Mouse (Mus musculus): ENCODE data around the gene Lipt1. TPM values are rescaled to one million over a fixed set of nuclear protein-coding genes. Genes with fewer than 3 reads are reported as not detected.

The Lipt1 gene
- polyA plus RNA-seq, 1 experiment: not detected

GRCm38 (mm10) chr1:37889206-37889605, 17.7 kb downstream of the Lipt1 start:
- WGBS: 80% methylated on average over 7 of the region's 7 CpGs
- no peaks in the 10 kb centered on the region for H3K4me1 ChIP-seq (ENCODE audit: control insufficient read depth, insufficient read depth, low read length)
- H3K4me3 ChIP-seq (ENCODE audit: insufficient read depth, low read depth, low read length): no peak overlapping the region
- H3K27ac ChIP-seq (ENCODE audit: insufficient read depth, low read depth, low read length): no peak overlapping the region
- TF ChIP-seq CTCF (IDR thresholded peaks at IDR 0.05; ENCODE audit: insufficient read depth, low read depth, low read length) (no peak), POLR2A (IDR thresholded peaks at IDR 0.05; ENCODE audit: insufficient read depth, low read depth, low read length) (no peak)

GRCm38 (mm10) chr1:37890025-37890652, 18.6 kb downstream of the Lipt1 start, which contains the start of the genes Mitd1 and Mrpl30:
Mitd1 (minus strand) TSS chr1:37890411.
Mrpl30 (plus strand) TSS chr1:37890477.
- Histone ChIP-seq H3K27ac (ENCODE audit: insufficient read depth, low read depth, low read length) (peak within 1 kb of the TSS; percentile 67; the same call in 1 of the 2 replicates), H3K4me1 (ENCODE audit: control insufficient read depth, insufficient read depth, low read length) (no peaks in the 10 kb centered on the region), H3K4me3 (ENCODE audit: insufficient read depth, low read depth, low read length) (peak within 1 kb of the TSS; percentile 92)
- peak; percentile 77 for TF ChIP-seq POLR2A (IDR thresholded peaks at IDR 0.05; ENCODE audit: insufficient read depth, low read depth, low read length)
- TF ChIP-seq CTCF (IDR thresholded peaks at IDR 0.05; ENCODE audit: insufficient read depth, low read depth, low read length): no peak
- WGBS: under 1% methylated on average over 41 of the region's 41 CpGs

- TF ChIP-seq CTCF (IDR thresholded peaks at IDR 0.05; ENCODE audit: insufficient read depth, low read depth, low read length) (no peak), POLR2A (IDR thresholded peaks at IDR 0.05; ENCODE audit: insufficient read depth, low read depth, low read length) (no peak)
- Histone ChIP-seq H3K27ac (ENCODE audit: insufficient read depth, low read depth, low read length) (no peak overlapping the region), H3K4me3 (ENCODE audit: insufficient read depth, low read depth, low read length) (no peak overlapping the region), H3K4me1 (ENCODE audit: control insufficient read depth, insufficient read depth, low read length) (no peaks in the 10 kb centered on the region)
- 46% methylated on average over 3 of the region's 3 CpGs for WGBS
Observed at GRCm38 (mm10) chr1:37891400-37891799, 19.9 kb downstream of the Lipt1 start.

GRCm38 (mm10) chr1:37894606-37895005, 23.1 kb downstream of the Lipt1 start:
- TF ChIP-seq POLR2A (IDR thresholded peaks at IDR 0.05; ENCODE audit: insufficient read depth, low read depth, low read length): no peak
- TF ChIP-seq CTCF (IDR thresholded peaks at IDR 0.05; ENCODE audit: insufficient read depth, low read depth, low read length): no peak
- H3K27ac ChIP-seq (ENCODE audit: insufficient read depth, low read depth, low read length): no peak overlapping the region
- no peak overlapping the region for H3K4me3 ChIP-seq (ENCODE audit: insufficient read depth, low read depth, low read length)
- H3K4me1 ChIP-seq (ENCODE audit: control insufficient read depth, insufficient read depth, low read length): no peaks in the 10 kb centered on the region

GRCm38 (mm10) chr1:37899816-37900215, 28.3 kb downstream of the Lipt1 start:
- 87% methylated on average over 4 of the region's 4 CpGs for WGBS
- H3K27ac ChIP-seq (ENCODE audit: insufficient read depth, low read depth, low read length): no peak overlapping the region
- H3K4me1 ChIP-seq (ENCODE audit: control insufficient read depth, insufficient read depth, low read length): no peaks in the 10 kb centered on the region
- no peak overlapping the region for H3K4me3 ChIP-seq (ENCODE audit: insufficient read depth, low read depth, low read length)
- TF ChIP-seq POLR2A (IDR thresholded peaks at IDR 0.05; ENCODE audit: insufficient read depth, low read depth, low read length) (no peak), CTCF (IDR thresholded peaks at IDR 0.05; ENCODE audit: insufficient read depth, low read depth, low read length) (no peak)

GRCm38 (mm10) chr1:37900288-37900687, 28.8 kb downstream of the Lipt1 start:
- Histone ChIP-seq H3K27ac (ENCODE audit: insufficient read depth, low read depth, low read length) (no peak overlapping the region), H3K4me3 (ENCODE audit: insufficient read depth, low read depth, low read length) (no peak overlapping the region), H3K4me1 (ENCODE audit: control insufficient read depth, insufficient read depth, low read length) (no peaks in the 10 kb centered on the region)
- WGBS: 66% methylated on average over 6 of the region's 6 CpGs
- TF ChIP-seq CTCF (IDR thresholded peaks at IDR 0.05; ENCODE audit: insufficient read depth, low read depth, low read length) (no peak), POLR2A (IDR thresholded peaks at IDR 0.05; ENCODE audit: insufficient read depth, low read depth, low read length) (no peak)

- TF ChIP-seq POLR2A (IDR thresholded peaks at IDR 0.05; ENCODE audit: insufficient read depth, low read depth, low read length) (no peak), CTCF (IDR thresholded peaks at IDR 0.05; ENCODE audit: insufficient read depth, low read depth, low read length) (0 out of 2 replicates have a peak, but pooled peaks have one; percentile 11)
- no peak overlapping the region for H3K4me3 ChIP-seq (ENCODE audit: insufficient read depth, low read depth, low read length)
- H3K27ac ChIP-seq (ENCODE audit: insufficient read depth, low read depth, low read length): no peak overlapping the region
- 42% methylated on average over 6 of the region's 6 CpGs for WGBS
- H3K4me1 ChIP-seq (ENCODE audit: control insufficient read depth, insufficient read depth, low read length): no peaks in the 10 kb centered on the region
Observed at GRCm38 (mm10) chr1:37903178-37903577, 31.6 kb downstream of the Lipt1 start.

- Histone ChIP-seq H3K4me3 (ENCODE audit: insufficient read depth, low read depth, low read length) (no peak overlapping the region), H3K4me1 (ENCODE audit: control insufficient read depth, insufficient read depth, low read length) (peaks cover 3% of the 10 kb centered on the region), H3K27ac (ENCODE audit: insufficient read depth, low read depth, low read length) (no peak overlapping the region)
- no peak for TF ChIP-seq POLR2A (IDR thresholded peaks at IDR 0.05; ENCODE audit: insufficient read depth, low read depth, low read length)
- no peak for TF ChIP-seq CTCF (IDR thresholded peaks at IDR 0.05; ENCODE audit: insufficient read depth, low read depth, low read length)
- WGBS: 82% methylated on average over 2 of the region's 2 CpGs
Observed at GRCm38 (mm10) chr1:37912751-37913150, 41.2 kb downstream of the Lipt1 start.

GRCm38 (mm10) chr1:37916393-37916792, 44.9 kb downstream of the Lipt1 start, which contains the start of gene Lyg2:
Lyg2 (minus strand) TSS chr1:37916493.
- no peak within 1 kb of the TSS for H3K27ac ChIP-seq (ENCODE audit: insufficient read depth, low read depth, low read length)
- peaks cover 6% of the 10 kb centered on the region for H3K4me1 ChIP-seq (ENCODE audit: control insufficient read depth, insufficient read depth, low read length)
- no peak for TF ChIP-seq POLR2A (IDR thresholded peaks at IDR 0.05; ENCODE audit: insufficient read depth, low read depth, low read length)
- no peak for TF ChIP-seq CTCF (IDR thresholded peaks at IDR 0.05; ENCODE audit: insufficient read depth, low read depth, low read length)
- no peak within 1 kb of the TSS for H3K4me3 ChIP-seq (ENCODE audit: insufficient read depth, low read depth, low read length)
- 66% methylated on average over 5 of the region's 5 CpGs for WGBS
